33 mouse cellular contexts compared by ENCODE assay signal in the genomic region with DNA sequence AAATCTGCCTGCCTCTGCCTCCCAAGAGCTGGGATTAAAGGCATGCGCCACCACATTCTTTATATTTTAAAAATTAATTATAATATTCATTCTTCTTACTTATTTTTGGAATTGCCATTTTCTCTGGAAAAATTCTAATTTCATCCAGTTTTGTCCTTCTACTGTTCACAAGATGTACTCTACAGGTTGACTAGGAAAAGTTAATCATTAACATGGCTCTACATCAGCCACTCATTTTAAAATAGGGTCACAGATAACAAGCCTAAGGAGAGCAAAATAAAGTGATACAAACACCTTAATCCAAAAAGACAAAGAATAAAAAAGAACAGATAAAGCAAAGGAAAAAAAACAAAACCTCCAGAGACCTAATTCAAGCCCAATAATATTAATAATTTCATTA.
"Had no signal": no experiment of that assay in that cellular context is flagged by ENCODE, and none has a peak within 500 bp of the region (broad histone marks: within the 10 kb centered on the region; RNA-seq: fewer than 3 reads in every experiment).

No protein-coding gene starts in this region.

- H3K4me1 ChIP-seq: hindbrain, embryonic 12.5 days; hindbrain, embryonic 15.5 days had no signal

- DNase-seq: heart, postnatal 10 days; heart, postnatal 14 days; heart, postnatal 36 days; heart, postnatal 4 days; kidney, adult 11 months; kidney, adult 18-20 months; kidney, adult 2 months; kidney, adult 8-10 months; kidney, adult 9 months; kidney, postnatal 10 days; kidney, postnatal 14 days; kidney, postnatal 25 days; kidney, postnatal 36 days; kidney, postnatal 4 days; layer of hippocampus, adult 9-11 months; layer of hippocampus, postnatal 36 days had no signal

- H3K27me3 ChIP-seq: heart, embryonic 12.5 days; heart, embryonic 13.5 days; heart, embryonic 15.5 days; hindbrain, embryonic 12.5 days; hindbrain, embryonic 13.5 days; hindbrain, embryonic 15.5 days; kidney, embryonic 15.5 days had no signal

- H3K4me2 ChIP-seq: heart, embryonic 11.5 days; heart, embryonic 12.5 days; heart, embryonic 13.5 days; heart, embryonic 15.5 days; hindbrain, embryonic 12.5 days; hindbrain, embryonic 13.5 days; hindbrain, embryonic 14.5 days; hindbrain, embryonic 15.5 days; kidney, embryonic 15.5 days had no signal

- ATAC-seq: hindbrain, embryonic 16.5 days; hindbrain, postnatal 0 days; inflammation-experienced regulatory T-cells, adult 6 months; intestine, postnatal 0 days had no signal

- H3K9ac ChIP-seq: heart, embryonic 12.5 days; heart, embryonic 13.5 days; heart, embryonic 15.5 days; hindbrain, embryonic 12.5 days; hindbrain, embryonic 13.5 days; hindbrain, embryonic 14.5 days; hindbrain, embryonic 15.5 days; kidney, embryonic 15.5 days had no signal

- H3K9me3 ChIP-seq: heart, embryonic 10.5 days; heart, embryonic 12.5 days; heart, embryonic 13.5 days; heart, embryonic 15.5 days; hindbrain, embryonic 10.5 days; hindbrain, embryonic 12.5 days; hindbrain, embryonic 13.5 days; hindbrain, embryonic 15.5 days; kidney, embryonic 15.5 days had no signal

- H3K27ac ChIP-seq: heart, embryonic 10.5 days; heart, embryonic 13.5 days; heart, embryonic 15.5 days; hindbrain, embryonic 10.5 days; hindbrain, embryonic 12.5 days; hindbrain, embryonic 13.5 days; hindbrain, embryonic 14.5 days; hindbrain, embryonic 15.5 days; hindbrain, postnatal 0 days; kidney, embryonic 15.5 days; kidney, postnatal 0 days; layer of hippocampus, adult 2 months had no signal

- H3K4me3 ChIP-seq: heart, embryonic 10.5 days; heart, embryonic 12.5 days; heart, embryonic 13.5 days; heart, embryonic 15.5 days; hindbrain, embryonic 10.5 days; hindbrain, embryonic 12.5 days; hindbrain, embryonic 13.5 days; hindbrain, embryonic 15.5 days; kidney, embryonic 15.5 days; layer of hippocampus, adult 2 months had no signal

- H3K36me3 ChIP-seq: heart, embryonic 10.5 days; heart, embryonic 12.5 days; heart, embryonic 13.5 days; heart, embryonic 15.5 days; hindbrain, embryonic 10.5 days; hindbrain, embryonic 12.5 days; hindbrain, embryonic 13.5 days; hindbrain, embryonic 15.5 days; kidney, embryonic 15.5 days had no signal
